Comparison of ENCODE assay signal across 25 mouse cellular contexts in the genomic region with DNA sequence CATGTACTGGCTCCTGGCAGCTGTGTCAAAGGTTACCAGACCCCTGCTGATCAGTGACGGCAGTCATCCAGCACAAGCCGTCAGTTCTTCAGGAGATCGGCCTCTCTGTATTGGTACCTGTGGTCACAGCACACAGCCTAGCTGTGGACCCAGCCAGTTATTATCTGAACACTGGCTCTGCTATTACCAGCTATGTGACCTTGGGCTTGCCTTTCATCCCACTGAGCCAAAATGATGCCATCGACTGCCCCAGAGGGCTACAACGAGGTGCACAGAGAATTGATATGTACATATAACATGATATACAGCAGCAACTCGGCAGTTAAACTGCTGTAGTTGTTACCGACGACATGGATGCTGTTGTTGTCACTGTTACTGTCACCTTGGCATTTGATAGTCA.
"Had no signal": no experiment of that assay in that cellular context is flagged by ENCODE, and none has a peak within 500 bp of the region (broad histone marks: within the 10 kb centered on the region; RNA-seq: fewer than 3 reads in every experiment).

No protein-coding gene starts in this region.

- H3K4me3 ChIP-seq: heart, adult 2 months; heart, embryonic 12.5 days; hindbrain, embryonic 13.5 days; hindbrain, embryonic 15.5 days; kidney, embryonic 15.5 days; limb, embryonic 13.5 days; limb, embryonic 15.5 days; liver, embryonic 12.5 days had no signal

- H3K4me1 ChIP-seq: hindbrain, embryonic 15.5 days; kidney, embryonic 15.5 days; limb, embryonic 13.5 days; liver, embryonic 12.5 days had no signal

- DNase-seq: gastrocnemius, postnatal 14 days; gastrocnemius, postnatal 36 days; heart, adult 11 months; heart, adult 2 months; heart, postnatal 10 days; heart, postnatal 36 days; kidney, adult 11 months; kidney, adult 2 months; kidney, adult 9 months; kidney, postnatal 14 days; kidney, postnatal 36 days; layer of hippocampus, adult 9-11 months; layer of hippocampus, postnatal 36 days; left cerebral cortex, postnatal 4 days had no signal

- H3K4me2 ChIP-seq: heart, embryonic 12.5 days; hindbrain, embryonic 13.5 days; hindbrain, embryonic 15.5 days; kidney, embryonic 15.5 days; limb, embryonic 13.5 days; limb, embryonic 15.5 days; liver, embryonic 12.5 days had no signal

- H3K9me3 ChIP-seq: heart, embryonic 12.5 days; hindbrain, embryonic 13.5 days; hindbrain, embryonic 15.5 days; kidney, embryonic 15.5 days; limb, embryonic 13.5 days; limb, embryonic 15.5 days; liver, embryonic 12.5 days had no signal

- ATAC-seq: hindbrain, postnatal 0 days; intestine, embryonic 16.5 days; liver, embryonic 12.5 days had no signal

- H3K9ac ChIP-seq: heart, embryonic 12.5 days; hindbrain, embryonic 13.5 days; hindbrain, embryonic 15.5 days; kidney, embryonic 15.5 days; limb, embryonic 13.5 days; limb, embryonic 15.5 days; liver, embryonic 12.5 days; liver, embryonic 14.5 days had no signal

- H3K27me3 ChIP-seq: heart, embryonic 12.5 days; hindbrain, embryonic 13.5 days; hindbrain, embryonic 15.5 days; kidney, embryonic 15.5 days; limb, embryonic 13.5 days; limb, embryonic 15.5 days; liver, embryonic 12.5 days had no signal

- H3K36me3 ChIP-seq: heart, embryonic 12.5 days; hindbrain, embryonic 13.5 days; hindbrain, embryonic 15.5 days; kidney, embryonic 15.5 days; limb, embryonic 15.5 days; liver, embryonic 12.5 days had no signal

- H3K27ac ChIP-seq: heart, adult 2 months; hindbrain, embryonic 13.5 days; hindbrain, embryonic 15.5 days; hindbrain, postnatal 0 days; kidney, embryonic 15.5 days; kidney, postnatal 0 days; limb, embryonic 13.5 days; limb, embryonic 15.5 days; liver, embryonic 12.5 days; liver, embryonic 14.5 days had no signal
